Mouse (Mus musculus): ENCODE data around the gene Olfr1380. TPM values are rescaled to one million over a fixed set of nuclear protein-coding genes. Genes with fewer than 3 reads are reported as not detected.

The Olfr1380 gene
- total RNA-seq, 1 experiment from 2014 or later: not detected

Other genes with a start within 250 kb of the Olfr1380 start
- not detected in 3 replicates for gene Olfr1391, start 234.1 kb upstream of the Olfr1380 start, total RNA-seq (2017)
- not detected in 3 replicates for gene Olfr1390, start 221.7 kb upstream of the Olfr1380 start, total RNA-seq (2017)
- not detected in 3 replicates for gene Olfr1389, start 133.8 kb upstream of the Olfr1380 start, total RNA-seq (2017)
- 0.68 TPM in 1 of 3 replicates, not detected in the others for gene Olfr1388, start 120.3 kb upstream of the Olfr1380 start, total RNA-seq (2017)
- gene Olfr1387, start 101.5 kb upstream of the Olfr1380 start, total RNA-seq (2017): not detected in 3 replicates
- not detected in 3 replicates for gene Olfr1386, start 91.8 kb upstream of the Olfr1380 start, total RNA-seq (2017)
- not detected in 3 replicates for gene Olfr1385, start 67.8 kb upstream of the Olfr1380 start, total RNA-seq (2017)
- gene Olfr1384, start 50.2 kb upstream of the Olfr1380 start, total RNA-seq (2017): not detected in 3 replicates
- gene Olfr1383, start 37.2 kb upstream of the Olfr1380 start, total RNA-seq (2017): not detected in 3 replicates
- gene Olfr1382, start 28.6 kb upstream of the Olfr1380 start, total RNA-seq (2017): 0.19 TPM in 1 of 3 replicates, not detected in the others
- gene Olfr1381, start 13.4 kb upstream of the Olfr1380 start, total RNA-seq (2017): not detected in 3 replicates
- gene Flt4, start 52.4 kb downstream of the Olfr1380 start, total RNA-seq (2017): 0.48 TPM in 1 of 3 replicates, not detected in the others
- not detected in 3 replicates for gene Scgb3a1, start 106.7 kb downstream of the Olfr1380 start, total RNA-seq (2017)
- 46.7 to 79.0 TPM (median 53.2 TPM) in 3 replicates for gene Cnot6, start 155.8 kb downstream of the Olfr1380 start, total RNA-seq (2017)
- gene Gfpt2, start 237.3 kb downstream of the Olfr1380 start, total RNA-seq (2017): 0.19 to 1.8 TPM (median 0.49 TPM) in 3 replicates

Data from monocyte, adult 5-6 weeks (primary cell).